Mouse (Mus musculus) bone marrow macrophage, adult 2 months (primary cell): Measurements from ENCODE around the gene Tex9. TPM values are rescaled to one million over a fixed set of nuclear protein-coding genes. Genes with fewer than 3 reads are reported as not detected.
A peak's percentile ranks its signal among the peaks of the same experiment; 100 is the strongest.

Experiments
- H3K27ac ChIP-seq: 2 replicates; pipeline ENCODE4 v1.5.1; 2012; ENCODE audit warnings: low read depth, low read length; ENCODE audit not compliant: insufficient read depth
- H3K4me1 ChIP-seq: 2 replicates; pipeline ENCODE4 v1.6.1; 2012; ENCODE audit warnings: low read length; ENCODE audit not compliant: control insufficient read depth, insufficient read depth
- H3K4me3 ChIP-seq: 2 replicates; pipeline ENCODE4 v1.5.1; 2012; ENCODE audit warnings: mild to moderate bottlenecking, low read length, moderate library complexity; ENCODE audit not compliant: insufficient read depth
- CTCF ChIP-seq: IDR thresholded peaks from 2 replicates; pipeline ENCODE4 v1.5.1; 2012; ENCODE audit warnings: low read depth, mild to moderate bottlenecking, low read length, moderate library complexity
- POLR2A ChIP-seq: IDR thresholded peaks from 2 replicates; pipeline ENCODE4 v1.6.1; 2012; ENCODE audit warnings: mild to moderate bottlenecking, low read depth, low read length, borderline replicate concordance
- polyA plus RNA-seq: library from polyadenylated mRNA; stranded (reverse); fragments of >200 nt; gene quantifications from 2 replicates; pipeline ENCODE4 v1.2.4, GENCODE M21; 2012; ENCODE audit not compliant: missing spikeins, insufficient read depth, insufficient read length

Gene Tex9
- polyA plus RNA-seq, 1 experiment: 6.2 TPM

- no peak overlapping the region for H3K27ac ChIP-seq
- H3K4me3 ChIP-seq: no peak overlapping the region
- no peak for TF ChIP-seq CTCF
- no peak for TF ChIP-seq POLR2A
- H3K4me1 ChIP-seq: peaks cover 9% of the 10 kb centered on the region
These were observed 2.9 kb downstream of the Tex9 start for GRCm38 (mm10) chr9:72489131-72489530.

GRCm38 (mm10) chr9:72488523-72488922, 3.5 kb downstream of the Tex9 start:
- Histone ChIP-seq H3K4me3 (no peak overlapping the region), H3K4me1 (peaks cover 5% of the 10 kb centered on the region), H3K27ac (no peak overlapping the region)
- TF ChIP-seq POLR2A: no peak
- TF ChIP-seq CTCF: no peak

- H3K4me3 ChIP-seq: no peak overlapping the region
- no peak overlapping the region for H3K27ac ChIP-seq
- peaks cover 8% of the 10 kb centered on the region for H3K4me1 ChIP-seq
- TF ChIP-seq CTCF (no peak), POLR2A (no peak)
These were observed 12.7 kb downstream of the Tex9 start for GRCm38 (mm10) chr9:72479276-72479675.

DNA sequence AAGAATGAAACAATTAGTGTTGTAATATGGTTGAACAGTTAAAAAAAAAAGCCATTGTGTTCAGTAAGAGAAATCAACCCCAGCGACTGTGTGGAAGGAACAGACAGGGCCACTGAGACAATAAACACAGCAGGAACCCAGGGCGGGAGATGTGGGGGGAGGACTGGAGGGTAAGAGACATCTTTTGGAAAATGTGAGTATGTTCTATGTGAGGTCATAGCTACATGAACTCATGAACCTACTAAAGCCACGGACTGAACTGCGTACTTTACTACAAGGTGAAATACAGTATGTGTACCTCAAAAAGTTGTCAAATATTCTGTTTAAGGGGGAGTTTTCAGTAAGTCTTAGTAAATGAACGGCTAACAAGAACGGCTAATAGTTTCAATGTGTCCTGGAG, 14.7 kb downstream of the Tex9 start:
- TF ChIP-seq POLR2A (no peak), CTCF (no peak)
- Histone ChIP-seq H3K4me1 (peaks cover 8% of the 10 kb centered on the region), H3K27ac (no peak overlapping the region), H3K4me3 (no peak overlapping the region)

DNA sequence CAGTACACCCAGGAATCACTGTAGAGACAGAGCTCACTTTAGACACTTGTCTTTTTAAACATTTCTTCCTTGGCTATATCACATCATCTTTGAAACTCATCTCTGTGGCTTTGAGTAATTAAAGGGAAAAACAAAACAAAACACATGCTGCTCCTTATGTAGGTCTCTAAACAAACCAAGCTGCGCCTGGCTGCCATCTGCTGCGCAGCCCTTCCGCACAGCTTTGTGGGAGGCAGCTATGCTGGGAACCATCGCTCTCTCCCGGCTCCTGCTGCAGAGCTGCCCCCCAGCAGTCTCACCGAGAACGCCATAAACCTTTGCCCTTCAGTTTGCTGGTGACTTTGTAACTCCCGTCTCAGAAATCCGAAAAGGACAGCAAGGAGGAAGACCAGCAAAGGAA, 16.5 kb downstream of the Tex9 start:
- no peak overlapping the region for H3K27ac ChIP-seq
- no peak overlapping the region for H3K4me3 ChIP-seq
- peaks cover 8% of the 10 kb centered on the region for H3K4me1 ChIP-seq
- TF ChIP-seq CTCF (no peak), POLR2A (no peak)

- Histone ChIP-seq H3K4me1 (peaks cover 22% of the 10 kb centered on the region), H3K27ac (no peak overlapping the region), H3K4me3 (no peak overlapping the region)
- TF ChIP-seq POLR2A (no peak), CTCF (no peak)
These were observed 22.2 kb downstream of the Tex9 start for GRCm38 (mm10) chr9:72469851-72470250.

- no peak for TF ChIP-seq CTCF
- no peak for TF ChIP-seq POLR2A
- Histone ChIP-seq H3K27ac (no peak overlapping the region), H3K4me1 (peaks cover 22% of the 10 kb centered on the region), H3K4me3 (no peak overlapping the region)
These were observed 23.4 kb downstream of the Tex9 start for GRCm38 (mm10) chr9:72468616-72469015.

- Histone ChIP-seq H3K4me1 (peaks cover 22% of the 10 kb centered on the region), H3K4me3 (peak overlapping the region; percentile 7; the same call in 1 of the 2 replicates), H3K27ac (no peak overlapping the region)
- TF ChIP-seq POLR2A (no peak), CTCF (0 out of 2 replicates have a peak, but pooled peaks have one; percentile 33)
These were observed 24.2 kb downstream of the Tex9 start for GRCm38 (mm10) chr9:72467551-72468407.

- Histone ChIP-seq H3K4me1 (peaks cover 26% of the 10 kb centered on the region), H3K27ac (no peak overlapping the region), H3K4me3 (no peak overlapping the region)
- no peak for TF ChIP-seq CTCF
- TF ChIP-seq POLR2A: no peak
These were observed 26.2 kb downstream of the Tex9 start for GRCm38 (mm10) chr9:72465754-72466181.

- peaks cover 28% of the 10 kb centered on the region for H3K4me1 ChIP-seq
- H3K4me3 ChIP-seq: no peak overlapping the region
- no peak overlapping the region for H3K27ac ChIP-seq
- no peak for TF ChIP-seq CTCF
- TF ChIP-seq POLR2A: no peak
These were observed 27.2 kb downstream of the Tex9 start for GRCm38 (mm10) chr9:72464806-72465205.
